Mouse (Mus musculus) forebrain, embryonic 10.5 days (tissue): Measurements from ENCODE around the gene Jmjd4. TPM values are rescaled to one million over a fixed set of nuclear protein-coding genes. Genes with fewer than 3 reads are reported as not detected.

Experiments
- DNase-seq: peaks from one replicate; pipeline ENCODE4 v3.0.0-alpha.2; 2017; ENCODE audit warnings: low spot score; ENCODE audit errors: extremely low spot score
- H3K27ac ChIP-seq: fragments of 300-500 bp; sonication (generic); 2 replicates; pipeline ENCODE4 v1.5.1; 2016; ENCODE audit warnings: mild to moderate bottlenecking
- H3K27me3 ChIP-seq: fragments of 300-500 bp; sonication (generic); 2 replicates; pipeline ENCODE4 v1.6.1; 2016; ENCODE audit warnings: mild to moderate bottlenecking; ENCODE audit not compliant: poor library complexity, severe bottlenecking
- H3K36me3 ChIP-seq: fragments of 300-500 bp; sonication (generic); replicated peaks from 2 replicates; pipeline ENCODE4 v1.6.1; 2016; ENCODE audit warnings: mild to moderate bottlenecking, moderate library complexity
- H3K4me1 ChIP-seq: fragments of 300-500 bp; sonication (generic); 2 replicates; pipeline ENCODE4 v1.6.1; 2016
- H3K4me3 ChIP-seq: fragments of 300-500 bp; sonication (generic); 2 replicates; pipeline ENCODE4 v1.5.1; 2016; ENCODE audit warnings: mild to moderate bottlenecking, moderate library complexity
- H3K9me3 ChIP-seq: fragments of 300-500 bp; sonication (generic); 2 replicates; pipeline ENCODE4 v1.6.1; 2016; ENCODE audit warnings: mild to moderate bottlenecking, moderate library complexity
- WGBS: fragments of 180-500 bp; shearing (Covaris S2); methylation state at CpG from one replicate; pipeline ENCODE4 v1.1.7; 2016; 5-methylcytosine and 5-hydroxymethylcytosine counted together
- polyA plus RNA-seq: library from polyadenylated mRNA; unstranded; fragments of >200 nt; fragmentation: Nextera tagmentation; extraction: Ambion mirVana; gene quantifications from 2 replicates; pipeline ENCODE4 v1.2.1, GENCODE M21; 2016

Jmjd4 gene
- polyA plus RNA-seq: 19.7 and 20.9 TPM in 2 replicates

- no peaks in the 10 kb centered on the region for H3K27me3 ChIP-seq
- peaks cover 35% of the 10 kb centered on the region for H3K4me1 ChIP-seq
- 0% methylated on average over 40 of the region's 40 CpGs for WGBS
- no peaks in the 10 kb centered on the region for H3K9me3 ChIP-seq
- peak within 1 kb of the TSS; percentile 91 for H3K4me3 ChIP-seq
- peak; percentile 87 for DNase-seq
- H3K36me3 ChIP-seq: peaks cover 46% of the 10 kb centered on the region
- peak within 1 kb of the TSS; percentile 92 for H3K27ac ChIP-seq
Measured at GRCm38 (mm10) chr11:59449741-59450229, at the start of gene Jmjd4. Gene Jmjd4, plus strand, starts transcription at chr11:59450045.

- no peaks in the 10 kb centered on the region for H3K9me3 ChIP-seq
- no peak overlapping the region for H3K27ac ChIP-seq
- H3K27me3 ChIP-seq: no peaks in the 10 kb centered on the region
- WGBS: 85% methylated on average over 2 of the region's 2 CpGs
- DNase-seq: no peak
- no peak overlapping the region for H3K4me3 ChIP-seq
- peaks cover 19% of the 10 kb centered on the region for H3K36me3 ChIP-seq
- H3K4me1 ChIP-seq: peaks cover 26% of the 10 kb centered on the region
Measured at GRCm38 (mm10) chr11:59400876-59401275, 49.0 kb upstream of the Jmjd4 start.

DNA sequence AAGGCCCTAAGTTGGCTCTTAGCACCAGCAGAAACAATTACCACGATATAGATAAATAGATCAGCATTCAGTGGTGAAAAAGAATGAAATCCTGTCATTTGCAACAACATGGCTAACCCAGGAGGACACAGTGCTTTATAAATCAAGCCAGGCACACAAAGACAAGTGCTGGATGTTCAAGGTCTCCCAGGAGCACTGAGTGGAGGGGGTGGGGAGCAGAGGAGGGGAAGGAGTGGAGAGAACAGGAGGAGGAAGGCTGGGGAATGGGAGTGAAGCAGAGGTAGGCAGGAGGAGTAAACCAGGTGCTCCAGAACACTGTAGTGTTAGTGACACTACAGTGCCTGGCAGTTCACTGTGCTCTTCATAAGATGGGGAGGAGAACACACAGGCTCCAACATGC, 44.1 kb upstream of the Jmjd4 start:
- Histone ChIP-seq H3K4me3 (no peak overlapping the region), H3K36me3 (peaks cover 59% of the 10 kb centered on the region), H3K9me3 (no peaks in the 10 kb centered on the region), H3K27me3 (no peaks in the 10 kb centered on the region), H3K27ac (no peak overlapping the region), H3K4me1 (no peaks in the 10 kb centered on the region)
- WGBS: 83% methylated on average over 1 of the region's 1 CpGs
- no peak for DNase-seq

- Histone ChIP-seq H3K27me3 (no peaks in the 10 kb centered on the region), H3K4me3 (no peak overlapping the region), H3K9me3 (no peaks in the 10 kb centered on the region), H3K4me1 (peaks cover 18% of the 10 kb centered on the region), H3K36me3 (peaks cover 73% of the 10 kb centered on the region), H3K27ac (no peak overlapping the region)
- DNase-seq: no peak
- WGBS: 90% methylated on average over 2 of the region's 2 CpGs
Measured at GRCm38 (mm10) chr11:59410851-59411250, 39.0 kb upstream of the Jmjd4 start.

- Histone ChIP-seq H3K4me1 (peaks cover 18% of the 10 kb centered on the region), H3K9me3 (no peaks in the 10 kb centered on the region), H3K4me3 (no peak overlapping the region), H3K36me3 (peaks cover 68% of the 10 kb centered on the region), H3K27me3 (no peaks in the 10 kb centered on the region), H3K27ac (0 out of 2 replicates have a peak overlapping the region, but pooled peaks have one; percentile 17)
- 79% methylated on average over 6 of the region's 6 CpGs for WGBS
- DNase-seq: no peak
Measured at GRCm38 (mm10) chr11:59412058-59412457, 37.8 kb upstream of the Jmjd4 start.

- Histone ChIP-seq H3K9me3 (no peaks in the 10 kb centered on the region), H3K36me3 (peaks cover 64% of the 10 kb centered on the region), H3K27me3 (no peaks in the 10 kb centered on the region), H3K4me1 (peaks cover 18% of the 10 kb centered on the region), H3K4me3 (no peak overlapping the region), H3K27ac (no peak overlapping the region)
- DNase-seq: no peak
- WGBS: 88% methylated on average over 13 of the region's 13 CpGs
Measured at GRCm38 (mm10) chr11:59412999-59413863, 36.6 kb upstream of the Jmjd4 start.

GRCm38 (mm10) chr11:59418708-59419107, 31.1 kb upstream of the Jmjd4 start:
- no peak for DNase-seq
- H3K4me1 ChIP-seq: peaks cover 9% of the 10 kb centered on the region
- WGBS: 93% methylated on average over 5 of the region's 5 CpGs
- H3K9me3 ChIP-seq: no peaks in the 10 kb centered on the region
- peaks cover 86% of the 10 kb centered on the region for H3K36me3 ChIP-seq
- H3K27ac ChIP-seq: no peak overlapping the region
- H3K4me3 ChIP-seq: no peak overlapping the region
- no peaks in the 10 kb centered on the region for H3K27me3 ChIP-seq

DNA sequence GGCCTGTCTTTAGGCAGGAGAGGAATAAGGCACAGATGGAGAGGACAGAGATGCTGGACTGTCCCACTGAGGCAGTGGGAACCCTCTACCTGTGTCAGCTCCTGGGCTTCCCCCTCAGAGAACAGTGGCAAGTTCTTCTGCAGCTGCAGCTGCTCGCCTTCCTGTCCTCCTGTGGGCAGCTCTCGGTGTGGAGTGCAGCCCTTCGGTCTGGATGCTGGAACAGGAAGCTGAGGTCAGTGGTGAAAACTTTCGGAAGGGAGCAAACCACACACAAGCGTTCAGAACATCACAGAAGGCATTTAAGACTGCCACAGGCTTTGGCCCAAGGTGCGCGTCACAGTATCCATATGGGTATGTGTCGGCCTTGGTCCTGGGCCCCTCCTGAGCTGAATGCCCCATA, 28.4 kb upstream of the Jmjd4 start:
- no peak overlapping the region for H3K4me3 ChIP-seq
- peaks cover 13% of the 10 kb centered on the region; the same call in 1 of the 2 replicates for H3K4me1 ChIP-seq
- H3K27ac ChIP-seq: no peak overlapping the region
- H3K36me3 ChIP-seq: peaks cover 88% of the 10 kb centered on the region
- no peak for DNase-seq
- H3K9me3 ChIP-seq: no peaks in the 10 kb centered on the region
- 92% methylated on average over 8 of the region's 8 CpGs for WGBS
- no peaks in the 10 kb centered on the region for H3K27me3 ChIP-seq

DNA sequence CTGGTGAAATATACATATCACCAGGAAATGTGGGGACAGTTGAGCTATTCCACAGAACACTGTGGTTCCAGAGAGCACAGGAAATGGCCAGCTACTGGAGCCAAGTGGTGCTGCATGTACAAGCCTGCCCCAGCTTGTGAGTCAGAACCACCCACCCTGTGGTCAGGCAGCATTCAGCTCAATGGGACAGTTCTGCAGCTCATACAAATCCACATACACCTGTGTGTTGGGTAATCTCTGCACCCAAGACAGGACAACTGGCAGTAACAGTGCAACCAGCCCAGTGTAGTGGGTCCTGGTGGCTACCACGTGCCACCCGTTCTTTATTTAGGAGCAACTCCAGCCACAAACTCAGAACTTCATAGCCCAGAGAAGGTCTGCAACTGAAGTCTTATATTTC, 27.9 kb upstream of the Jmjd4 start:
- WGBS: 92% methylated on average over 2 of the region's 2 CpGs
- H3K36me3 ChIP-seq: peaks cover 89% of the 10 kb centered on the region
- H3K4me1 ChIP-seq: peaks cover 13% of the 10 kb centered on the region; the same call in 1 of the 2 replicates
- H3K27me3 ChIP-seq: no peaks in the 10 kb centered on the region
- H3K9me3 ChIP-seq: no peaks in the 10 kb centered on the region
- H3K4me3 ChIP-seq: no peak overlapping the region
- no peak for DNase-seq
- H3K27ac ChIP-seq: no peak overlapping the region

DNA sequence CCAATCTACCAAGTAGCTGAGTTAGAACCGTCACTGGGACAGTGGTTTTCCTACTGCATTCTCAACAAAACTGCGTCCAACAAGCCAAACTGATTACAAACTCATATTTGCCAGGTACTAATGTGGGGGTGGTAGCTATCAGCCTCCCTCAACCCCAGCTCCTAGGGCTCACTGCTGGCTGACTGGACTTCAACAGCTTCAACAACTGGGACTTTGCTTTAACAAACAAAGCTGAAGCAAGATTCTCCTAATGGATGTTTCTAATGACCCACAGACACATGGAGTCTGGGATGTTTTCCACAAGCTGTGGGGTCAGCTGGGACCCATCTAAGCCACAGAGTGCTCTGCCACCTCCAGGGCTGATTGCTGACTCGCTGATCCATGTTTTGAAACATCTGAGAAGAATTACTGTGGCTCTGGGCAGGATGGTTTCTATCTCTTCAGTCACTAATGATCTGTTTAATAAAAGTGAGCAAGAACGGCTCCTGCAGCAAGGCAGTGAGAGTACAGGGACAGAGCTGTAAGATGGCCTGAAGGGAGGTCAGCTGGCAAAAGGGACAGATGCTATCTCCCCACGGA, 26.7 kb upstream of the Jmjd4 start:
- no peaks in the 10 kb centered on the region for H3K27me3 ChIP-seq
- H3K9me3 ChIP-seq: no peaks in the 10 kb centered on the region
- peaks cover 13% of the 10 kb centered on the region; the same call in 1 of the 2 replicates for H3K4me1 ChIP-seq
- no peak overlapping the region for H3K27ac ChIP-seq
- no peak for DNase-seq
- peaks cover 93% of the 10 kb centered on the region for H3K36me3 ChIP-seq
- no peak overlapping the region for H3K4me3 ChIP-seq
- WGBS: 77% methylated on average over 5 of the region's 5 CpGs

GRCm38 (mm10) chr11:59425671-59426101, 24.2 kb upstream of the Jmjd4 start:
- Histone ChIP-seq H3K27me3 (no peaks in the 10 kb centered on the region), H3K4me3 (no peak overlapping the region), H3K27ac (no peak overlapping the region), H3K36me3 (peaks cover 82% of the 10 kb centered on the region), H3K4me1 (peaks cover 9% of the 10 kb centered on the region; the same call in 1 of the 2 replicates), H3K9me3 (no peaks in the 10 kb centered on the region)
- no peak for DNase-seq
- 78% methylated on average over 7 of the region's 7 CpGs for WGBS

DNA sequence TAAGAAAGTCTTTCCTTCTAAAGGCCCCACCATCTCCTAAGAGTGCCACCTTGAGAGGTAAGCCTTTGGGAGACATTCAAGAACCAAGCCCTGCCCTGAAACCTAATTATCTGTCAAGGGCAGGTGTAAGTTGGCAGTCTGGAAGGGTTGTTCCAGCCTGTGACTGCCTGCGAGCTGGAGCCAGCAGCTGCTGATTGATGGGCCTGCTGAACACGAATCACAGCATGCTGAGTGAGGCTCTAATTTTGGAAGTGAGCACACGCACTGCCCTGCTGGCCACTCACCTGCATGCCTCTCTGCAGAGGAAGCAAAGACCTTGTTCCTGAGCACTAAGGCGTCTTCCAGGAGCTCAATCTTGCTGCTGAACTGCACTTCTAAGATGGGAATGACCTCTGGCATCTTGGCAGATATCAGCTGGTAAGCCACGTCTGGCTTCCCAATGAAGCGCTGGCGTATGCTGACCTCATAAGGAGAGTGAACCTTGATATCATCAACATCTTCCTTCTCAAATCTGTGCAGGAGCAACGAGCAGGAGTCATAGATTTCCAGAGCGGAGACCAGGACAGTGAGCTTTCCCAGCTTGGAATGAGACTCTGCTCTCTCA, 21.7 kb upstream of the Jmjd4 start:
- Histone ChIP-seq H3K4me1 (peaks cover 9% of the 10 kb centered on the region; the same call in 1 of the 2 replicates), H3K27me3 (no peaks in the 10 kb centered on the region), H3K4me3 (no peak overlapping the region), H3K9me3 (no peaks in the 10 kb centered on the region), H3K27ac (no peak overlapping the region), H3K36me3 (peaks cover 77% of the 10 kb centered on the region)
- 93% methylated on average over 9 of the region's 9 CpGs for WGBS
- no peak for DNase-seq
